Mouse (Mus musculus): ENCODE measurements around the gene Man2a1.
A peak's percentile ranks its signal among the peaks of the same experiment; 100 is the strongest.

GRCm38 (mm10) chr17:64601751-64602578 lies 1.4 kb downstream of the Man2a1 start:
- TF ChIP-seq POLR2A (IDR thresholded peaks at IDR 0.05; ENCODE audit: insufficient read depth, low read depth, low read length): peak; percentile 42; the same call in 1 of the 2 replicates
- no peak for TF ChIP-seq EP300 (IDR thresholded peaks at IDR 0.05; ENCODE audit: insufficient read depth, low read depth, low read length)

Data from heart, adult 2 months (tissue).